Mouse (Mus musculus): Measurements from ENCODE around the gene Cpeb2. TPM values are rescaled to one million over a fixed set of nuclear protein-coding genes. Genes with fewer than 3 reads are reported as not detected.

Gene Cpeb2
- polyA plus RNA-seq, 1 experiment from 2014 or later: 1.4 TPM

DNA sequence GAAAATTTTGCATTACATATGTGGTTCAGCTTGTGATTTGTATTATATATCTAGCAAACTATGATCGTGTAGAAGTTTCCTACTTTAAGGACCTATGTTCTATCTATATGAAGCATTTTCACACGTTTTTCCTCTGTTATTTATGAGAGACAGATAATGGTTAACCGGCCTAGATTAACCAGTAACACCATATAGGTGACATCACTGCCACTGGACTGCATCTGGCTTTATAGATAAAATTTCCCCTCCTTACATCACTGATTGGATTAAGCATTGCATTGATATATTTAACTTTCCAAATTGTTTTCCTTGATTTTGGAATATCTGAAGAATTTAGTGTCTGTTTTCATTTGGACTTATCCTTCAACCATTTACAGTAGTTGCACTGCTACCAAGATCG is 9.6 kb upstream of the Cpeb2 start:
- no peak overlapping the region for H3K4me2 ChIP-seq (replicated peaks; ENCODE audit: low read depth, low read length)
- H3K27ac ChIP-seq (ENCODE audit: low read length): no peak overlapping the region
- H3K9me3 ChIP-seq (ENCODE audit: low read length): no peaks in the 10 kb centered on the region
- H3K4me1 ChIP-seq (ENCODE audit: insufficient read depth, low read length): no peaks in the 10 kb centered on the region
- H3K27me3 ChIP-seq (ENCODE audit: insufficient read depth, low read length): no peaks in the 10 kb centered on the region; the same call in 1 of the 2 replicates
- H3K9ac ChIP-seq (replicated peaks; ENCODE audit: low read length): no peak overlapping the region
- no peak overlapping the region for H3K4me3 ChIP-seq (ENCODE audit: low read length)
- 72% methylated on average over 4 of the region's 4 CpGs for WGBS
- no peaks in the 10 kb centered on the region for H3K36me3 ChIP-seq (ENCODE audit: insufficient read depth, low read length)
- ATAC-seq (ENCODE audit: low FRiP score, low TSS enrichment): no peak

DNA sequence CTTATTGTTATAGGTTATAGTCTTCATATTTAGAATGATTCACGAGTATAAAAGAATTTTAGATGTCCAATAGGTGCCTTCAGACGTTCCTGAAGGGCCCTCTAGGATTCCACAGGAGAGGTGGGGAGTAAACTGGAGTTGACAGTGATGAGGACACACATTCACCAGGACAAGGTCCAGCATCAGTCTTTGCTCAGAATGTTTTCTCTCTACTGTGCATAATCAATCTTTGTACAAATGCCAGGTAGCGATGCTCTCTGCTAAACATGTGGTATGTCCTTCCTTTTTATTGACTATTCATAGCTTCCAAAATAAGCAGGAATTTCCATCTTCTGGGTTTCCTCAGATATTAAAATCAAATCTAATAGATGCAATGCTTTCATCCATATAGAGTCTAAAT is 8.7 kb upstream of the Cpeb2 start:
- Histone ChIP-seq H3K9me3 (ENCODE audit: low read length) (no peaks in the 10 kb centered on the region), H3K27ac (ENCODE audit: low read length) (no peak overlapping the region), H3K9ac (replicated peaks; ENCODE audit: low read length) (no peak overlapping the region), H3K4me1 (ENCODE audit: insufficient read depth, low read length) (no peaks in the 10 kb centered on the region), H3K36me3 (ENCODE audit: insufficient read depth, low read length) (no peaks in the 10 kb centered on the region), H3K4me2 (replicated peaks; ENCODE audit: low read depth, low read length) (no peak overlapping the region), H3K4me3 (ENCODE audit: low read length) (no peak overlapping the region), H3K27me3 (ENCODE audit: insufficient read depth, low read length) (no peaks in the 10 kb centered on the region; the same call in 1 of the 2 replicates)
- no peak for ATAC-seq (ENCODE audit: low FRiP score, low TSS enrichment)
- whole genome bisulfite sequencing: 66% methylated on average over 3 of the region's 3 CpGs

GRCm38 (mm10) chr5:43226160-43226559 is 6.8 kb upstream of the Cpeb2 start:
- H3K27me3 ChIP-seq (ENCODE audit: insufficient read depth, low read length): peaks cover 4% of the 10 kb centered on the region
- H3K27ac ChIP-seq (ENCODE audit: low read length): no peak overlapping the region
- H3K4me2 ChIP-seq (replicated peaks; ENCODE audit: low read depth, low read length): no peak overlapping the region
- H3K36me3 ChIP-seq (ENCODE audit: insufficient read depth, low read length): no peaks in the 10 kb centered on the region
- no peaks in the 10 kb centered on the region for H3K4me1 ChIP-seq (ENCODE audit: insufficient read depth, low read length)
- no peak for ATAC-seq (ENCODE audit: low FRiP score, low TSS enrichment)
- H3K4me3 ChIP-seq (ENCODE audit: low read length): no peak overlapping the region
- no peaks in the 10 kb centered on the region for H3K9me3 ChIP-seq (ENCODE audit: low read length)
- H3K9ac ChIP-seq (replicated peaks; ENCODE audit: low read length): no peak overlapping the region

DNA sequence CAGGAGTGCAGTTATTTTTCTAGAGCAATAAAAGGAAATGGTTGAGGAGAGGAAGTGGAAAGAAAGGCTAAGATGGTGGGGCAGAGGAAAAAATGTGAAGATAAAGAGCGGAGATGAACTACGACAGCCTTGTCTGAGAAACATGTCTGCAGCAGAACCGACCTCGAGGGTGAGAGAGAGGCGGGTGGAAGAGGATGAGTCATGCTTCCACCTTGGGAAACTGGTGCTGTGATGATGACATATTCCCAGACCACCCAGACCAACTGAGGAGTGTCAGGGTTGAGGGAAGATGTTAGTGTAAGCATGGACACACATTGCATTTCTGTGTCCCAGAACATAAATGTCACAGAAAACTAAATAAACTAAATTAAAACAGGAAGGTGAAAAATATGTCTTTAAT is 5.4 kb upstream of the Cpeb2 start:
- H3K36me3 ChIP-seq (ENCODE audit: insufficient read depth, low read length): no peaks in the 10 kb centered on the region
- no peak overlapping the region for H3K9ac ChIP-seq (replicated peaks; ENCODE audit: low read length)
- peaks cover 8% of the 10 kb centered on the region for H3K27me3 ChIP-seq (ENCODE audit: insufficient read depth, low read length)
- ATAC-seq (ENCODE audit: low FRiP score, low TSS enrichment): no peak
- no peak overlapping the region for H3K27ac ChIP-seq (ENCODE audit: low read length)
- no peak overlapping the region for H3K4me3 ChIP-seq (ENCODE audit: low read length)
- H3K4me1 ChIP-seq (ENCODE audit: insufficient read depth, low read length): no peaks in the 10 kb centered on the region
- WGBS: 57% methylated on average over 5 of the region's 5 CpGs
- no peaks in the 10 kb centered on the region for H3K9me3 ChIP-seq (ENCODE audit: low read length)
- H3K4me2 ChIP-seq (replicated peaks; ENCODE audit: low read depth, low read length): no peak overlapping the region

GRCm38 (mm10) chr5:43231061-43231460 is 1.9 kb upstream of the Cpeb2 start:
- no peak overlapping the region for H3K9ac ChIP-seq (replicated peaks; ENCODE audit: low read length)
- no peak overlapping the region for H3K4me2 ChIP-seq (replicated peaks; ENCODE audit: low read depth, low read length)
- peaks cover 3% of the 10 kb centered on the region; the same call in 1 of the 2 replicates for H3K4me1 ChIP-seq (ENCODE audit: insufficient read depth, low read length)
- WGBS: 79% methylated on average over 2 of the region's 2 CpGs
- H3K27me3 ChIP-seq (ENCODE audit: insufficient read depth, low read length): peaks cover 10% of the 10 kb centered on the region
- no peak for ATAC-seq (ENCODE audit: low FRiP score, low TSS enrichment)
- H3K36me3 ChIP-seq (ENCODE audit: insufficient read depth, low read length): no peaks in the 10 kb centered on the region
- H3K9me3 ChIP-seq (ENCODE audit: low read length): no peaks in the 10 kb centered on the region
- H3K27ac ChIP-seq (ENCODE audit: low read length): no peak overlapping the region
- no peak overlapping the region for H3K4me3 ChIP-seq (ENCODE audit: low read length)

DNA sequence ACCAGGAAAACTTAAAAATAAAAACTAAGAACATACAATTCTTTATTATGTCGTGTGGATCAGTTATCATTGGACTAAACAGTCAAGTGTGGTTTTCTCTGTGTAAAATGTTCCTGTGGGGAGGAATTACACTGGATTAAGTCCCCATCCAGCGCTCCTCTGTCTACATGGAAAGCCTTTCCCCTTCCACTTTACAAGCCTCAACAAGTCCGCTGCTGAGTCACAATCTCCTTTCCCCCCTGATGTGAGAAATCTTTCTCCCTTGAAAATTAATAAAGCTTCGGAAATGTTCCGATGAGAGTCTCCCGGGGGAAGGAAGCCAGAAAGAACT is 856 bp upstream of the Cpeb2 start:
- peak overlapping the region; percentile 83 for H3K9ac ChIP-seq (replicated peaks; ENCODE audit: low read length)
- peaks cover 3% of the 10 kb centered on the region; the same call in 1 of the 2 replicates for H3K4me1 ChIP-seq (ENCODE audit: insufficient read depth, low read length)
- H3K4me3 ChIP-seq (ENCODE audit: low read length): peak overlapping the region; percentile 77
- no peak for ATAC-seq (ENCODE audit: low FRiP score, low TSS enrichment)
- H3K4me2 ChIP-seq (replicated peaks; ENCODE audit: low read depth, low read length): peak overlapping the region; percentile 98
- peaks cover 11% of the 10 kb centered on the region for H3K27me3 ChIP-seq (ENCODE audit: insufficient read depth, low read length)
- H3K27ac ChIP-seq (ENCODE audit: low read length): peak overlapping the region; percentile 92
- no peaks in the 10 kb centered on the region for H3K36me3 ChIP-seq (ENCODE audit: insufficient read depth, low read length)
- 3% methylated on average over 6 of the region's 6 CpGs for WGBS
- H3K9me3 ChIP-seq (ENCODE audit: low read length): no peaks in the 10 kb centered on the region

DNA sequence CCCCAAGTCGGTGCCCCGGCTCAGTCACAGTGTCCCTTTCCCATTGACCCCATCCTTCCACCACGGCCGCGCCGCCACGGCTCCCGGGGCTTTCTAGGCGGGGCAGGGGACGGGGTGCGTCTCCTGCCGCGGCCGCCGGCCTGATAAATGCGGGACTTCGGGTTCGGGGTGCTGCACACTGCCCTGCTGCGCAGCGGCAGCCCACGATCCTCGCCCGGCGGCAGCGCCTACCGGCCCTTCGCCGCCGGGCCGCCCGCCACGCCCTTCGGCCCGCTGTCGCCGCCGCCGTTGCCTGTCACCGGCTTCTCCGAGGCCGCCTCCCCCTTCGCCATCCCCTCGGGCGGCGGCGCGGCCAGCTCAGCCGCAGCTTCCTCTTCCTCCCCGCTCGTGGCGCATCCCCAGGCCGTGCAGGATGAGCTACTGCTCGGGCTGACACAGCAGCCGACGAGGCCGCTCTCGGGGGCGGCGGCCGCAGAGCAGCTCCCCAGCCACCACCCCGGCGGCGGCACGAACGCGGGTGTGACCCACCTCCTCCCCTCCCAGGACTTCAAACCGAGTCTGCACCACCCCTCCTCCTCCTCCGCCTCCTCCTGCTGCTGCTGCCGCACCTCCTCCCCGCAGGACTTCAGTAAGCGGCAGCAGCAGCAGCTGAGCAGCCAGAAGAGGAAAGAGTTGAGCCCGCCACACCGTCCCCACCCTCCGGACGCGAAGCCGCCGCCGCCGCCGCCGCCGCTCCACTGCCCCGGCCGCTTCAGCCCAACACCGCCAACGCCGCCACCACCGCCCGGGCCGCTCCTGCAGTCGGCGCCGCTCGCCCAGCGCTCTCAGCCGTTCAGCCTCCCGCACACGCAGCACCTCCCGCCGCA is 579 bp downstream of the Cpeb2 start:
- Histone ChIP-seq H3K27ac (ENCODE audit: low read length) (peak overlapping the region; percentile 92), H3K9me3 (ENCODE audit: low read length) (no peaks in the 10 kb centered on the region), H3K27me3 (ENCODE audit: insufficient read depth, low read length) (peaks cover 14% of the 10 kb centered on the region), H3K4me2 (replicated peaks; ENCODE audit: low read depth, low read length) (peak overlapping the region; percentile 98), H3K36me3 (ENCODE audit: insufficient read depth, low read length) (no peaks in the 10 kb centered on the region), H3K4me3 (ENCODE audit: low read length) (peak overlapping the region; percentile 77), H3K9ac (replicated peaks; ENCODE audit: low read length) (peak overlapping the region; percentile 83), H3K4me1 (ENCODE audit: insufficient read depth, low read length) (peaks cover 3% of the 10 kb centered on the region; the same call in 1 of the 2 replicates)
- peak; percentile 57 for ATAC-seq (ENCODE audit: low FRiP score, low TSS enrichment)
- under 1% methylated on average over 60 of the region's 101 CpGs for WGBS

- peak overlapping the region; percentile 98 for H3K4me2 ChIP-seq (replicated peaks; ENCODE audit: low read depth, low read length)
- WGBS: 1% methylated on average over 50 of the region's 113 CpGs
- peak overlapping the region; percentile 83 for H3K9ac ChIP-seq (replicated peaks; ENCODE audit: low read length)
- peaks cover 14% of the 10 kb centered on the region for H3K27me3 ChIP-seq (ENCODE audit: insufficient read depth, low read length)
- peak overlapping the region; percentile 92 for H3K27ac ChIP-seq (ENCODE audit: low read length)
- H3K36me3 ChIP-seq (ENCODE audit: insufficient read depth, low read length): no peaks in the 10 kb centered on the region
- peak; percentile 32 for ATAC-seq (ENCODE audit: low FRiP score, low TSS enrichment)
- peak overlapping the region; percentile 77 for H3K4me3 ChIP-seq (ENCODE audit: low read length)
- peaks cover 3% of the 10 kb centered on the region; the same call in 1 of the 2 replicates for H3K4me1 ChIP-seq (ENCODE audit: insufficient read depth, low read length)
- H3K9me3 ChIP-seq (ENCODE audit: low read length): no peaks in the 10 kb centered on the region
Measured at GRCm38 (mm10) chr5:43234321-43235185, 1.6 kb downstream of the Cpeb2 start.

GRCm38 (mm10) chr5:43235186-43235785 is 2.3 kb downstream of the Cpeb2 start:
- ATAC-seq (ENCODE audit: low FRiP score, low TSS enrichment): no peak
- Histone ChIP-seq H3K4me2 (replicated peaks; ENCODE audit: low read depth, low read length) (peak overlapping the region; percentile 98), H3K4me3 (ENCODE audit: low read length) (peak overlapping the region; percentile 77), H3K27me3 (ENCODE audit: insufficient read depth, low read length) (peaks cover 14% of the 10 kb centered on the region), H3K9me3 (ENCODE audit: low read length) (no peaks in the 10 kb centered on the region), H3K9ac (replicated peaks; ENCODE audit: low read length) (peak overlapping the region; percentile 83), H3K36me3 (ENCODE audit: insufficient read depth, low read length) (no peaks in the 10 kb centered on the region), H3K27ac (ENCODE audit: low read length) (no peak overlapping the region; the same call in 1 of the 2 replicates), H3K4me1 (ENCODE audit: insufficient read depth, low read length) (peaks cover 3% of the 10 kb centered on the region; the same call in 1 of the 2 replicates)
- WGBS: 2% methylated on average over 26 of the region's 27 CpGs
